Mouse (Mus musculus) heart, embryonic 10.5 days (tissue): ENCODE measurements around the gene Tnfsf9. TPM values are rescaled to one million over a fixed set of nuclear protein-coding genes. Genes with fewer than 3 reads are reported as not detected.

Source experiments
- DNase-seq: peaks from one replicate; pipeline ENCODE4 v3.0.0-alpha.2; 2017; ENCODE audit warnings: low spot score
- H3K27ac ChIP-seq: fragments of 300-500 bp; sonication (generic); 2 replicates; pipeline ENCODE4 v1.5.1; 2016; ENCODE audit warnings: mild to moderate bottlenecking
- H3K27me3 ChIP-seq: fragments of 300-500 bp; sonication (generic); 2 replicates; pipeline ENCODE4 v1.6.1; 2016; ENCODE audit warnings: mild to moderate bottlenecking; ENCODE audit not compliant: poor library complexity, insufficient read depth, severe bottlenecking
- H3K36me3 ChIP-seq: fragments of 300-500 bp; sonication (generic); 2 replicates; pipeline ENCODE4 v1.6.1; 2016; ENCODE audit warnings: mild to moderate bottlenecking, moderate library complexity
- H3K4me1 ChIP-seq: fragments of 300-500 bp; sonication (generic); 2 replicates; pipeline ENCODE4 v1.6.1; 2016; ENCODE audit warnings: mild to moderate bottlenecking
- H3K4me3 ChIP-seq: fragments of 300-500 bp; sonication (generic); 2 replicates; pipeline ENCODE4 v1.5.1; 2016; ENCODE audit warnings: mild to moderate bottlenecking, moderate library complexity
- H3K9me3 ChIP-seq: fragments of 300-500 bp; sonication (generic); 2 replicates; pipeline ENCODE4 v1.6.1; 2016; ENCODE audit warnings: mild to moderate bottlenecking, moderate library complexity
- WGBS: fragments of 180-500 bp; shearing (Covaris S2); methylation state at CpG from one replicate; pipeline ENCODE4 v1.1.7; 2016; 5-methylcytosine and 5-hydroxymethylcytosine counted together
- polyA plus RNA-seq: library from polyadenylated mRNA; unstranded; fragments of >200 nt; fragmentation: Nextera tagmentation; extraction: Ambion mirVana; gene quantifications from 2 replicates; pipeline ENCODE4 v1.2.1, GENCODE M21; 2016

The Tnfsf9 gene
- polyA plus RNA-seq, 1 experiment from 2014 or later: 7.0 TPM

DNA sequence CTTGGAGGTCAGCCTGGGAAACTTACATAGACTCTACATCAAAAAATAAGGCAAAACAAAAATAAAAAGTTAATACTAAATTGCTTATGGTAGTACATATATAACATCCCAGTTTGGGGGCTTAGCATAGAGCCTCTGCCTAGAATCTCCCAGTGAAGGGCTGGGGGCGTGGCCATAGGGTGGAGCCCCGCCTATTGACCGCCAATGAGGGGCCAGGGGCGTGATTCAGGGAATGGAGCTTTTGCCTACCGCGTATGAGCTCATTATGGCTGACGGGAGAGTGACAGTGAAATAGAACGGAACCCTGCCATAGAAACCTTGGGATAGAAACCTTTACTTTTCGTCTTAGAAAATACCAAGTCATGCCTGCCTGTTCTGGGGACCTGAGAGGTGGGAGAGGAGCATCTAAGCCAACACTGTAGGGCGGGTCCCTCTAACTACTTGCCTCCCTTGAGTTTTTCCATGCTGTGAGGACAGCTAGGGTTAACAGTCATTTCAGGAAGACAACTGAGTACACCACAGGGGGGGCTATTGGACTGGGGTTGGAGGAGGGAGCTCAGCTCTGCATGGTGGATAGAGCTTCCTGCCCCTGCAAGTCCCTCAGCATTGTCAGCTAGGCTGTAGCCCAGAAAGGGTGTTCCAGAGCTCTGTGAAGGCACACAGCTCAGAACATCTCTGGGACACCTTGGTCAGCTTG lies 5.3 kb upstream of the Tnfsf9 start:
- H3K4me3 ChIP-seq: no peak overlapping the region

DNA sequence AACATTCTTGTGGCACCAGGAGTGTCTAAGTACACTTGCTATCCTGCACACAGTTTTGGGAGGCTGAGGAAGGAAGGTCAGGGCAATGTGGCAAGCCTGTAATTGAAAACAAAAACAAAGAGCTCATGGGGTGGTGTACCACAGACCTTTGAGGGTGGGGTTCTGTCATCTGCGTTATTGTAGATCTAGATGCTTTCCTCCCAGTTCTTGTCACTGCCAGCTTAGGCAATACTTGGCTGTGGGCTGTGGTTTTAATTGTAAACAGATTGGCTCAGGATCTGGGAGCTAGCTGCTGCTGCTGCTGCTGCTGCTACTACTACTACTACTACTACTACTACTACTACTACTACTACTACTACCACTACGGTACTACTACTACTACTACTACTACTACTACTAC lies 2.8 kb upstream of the Tnfsf9 start:
- Histone ChIP-seq H3K27ac (no peak overlapping the region), H3K9me3 (no peaks in the 10 kb centered on the region), H3K27me3 (peaks cover 18% of the 10 kb centered on the region; the same call in 1 of the 2 replicates), H3K4me1 (peaks cover 23% of the 10 kb centered on the region), H3K4me3 (no peak overlapping the region), H3K36me3 (no peaks in the 10 kb centered on the region)
- no peak for DNase-seq
- 91% methylated on average over 2 of the region's 2 CpGs for WGBS

More for the DNA sequence above, 5.3 kb upstream of the Tnfsf9 start:
- DNase-seq: peak; percentile 80
- WGBS: 1% methylated on average over 10 of the region's 10 CpGs
- Histone ChIP-seq H3K27me3 (peaks cover 16% of the 10 kb centered on the region; the same call in 1 of the 2 replicates), H3K4me1 (peaks cover 18% of the 10 kb centered on the region), H3K36me3 (no peaks in the 10 kb centered on the region), H3K9me3 (no peaks in the 10 kb centered on the region), H3K27ac (no peak overlapping the region)

DNA sequence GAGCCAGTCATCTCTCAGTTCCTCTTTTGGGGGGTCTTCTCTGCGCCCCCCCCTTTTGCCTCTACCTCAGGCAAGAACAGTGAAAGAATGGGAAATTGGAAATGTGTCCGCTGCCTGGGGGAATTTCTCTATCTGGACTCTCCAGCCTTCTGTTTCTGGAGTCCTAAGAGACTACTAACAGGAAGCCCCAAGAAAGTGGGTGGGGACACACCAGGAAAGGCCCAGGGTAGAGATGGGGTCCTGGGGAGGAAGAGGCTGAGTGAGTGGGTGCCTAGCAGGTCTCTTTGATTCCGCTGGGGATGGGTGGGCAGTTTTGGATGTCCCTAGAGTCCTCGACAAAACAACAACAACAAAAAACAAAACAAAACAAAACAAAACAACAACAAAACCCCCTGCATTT lies 629 bp upstream of the Tnfsf9 start:
- Histone ChIP-seq H3K27me3 (peaks cover 19% of the 10 kb centered on the region; the same call in 1 of the 2 replicates), H3K27ac (peak overlapping the region; percentile 87), H3K4me3 (peak overlapping the region; percentile 66), H3K4me1 (peaks cover 28% of the 10 kb centered on the region), H3K9me3 (no peaks in the 10 kb centered on the region), H3K36me3 (no peaks in the 10 kb centered on the region)
- no peak for DNase-seq
- 40% methylated on average over 4 of the region's 4 CpGs for WGBS

DNA sequence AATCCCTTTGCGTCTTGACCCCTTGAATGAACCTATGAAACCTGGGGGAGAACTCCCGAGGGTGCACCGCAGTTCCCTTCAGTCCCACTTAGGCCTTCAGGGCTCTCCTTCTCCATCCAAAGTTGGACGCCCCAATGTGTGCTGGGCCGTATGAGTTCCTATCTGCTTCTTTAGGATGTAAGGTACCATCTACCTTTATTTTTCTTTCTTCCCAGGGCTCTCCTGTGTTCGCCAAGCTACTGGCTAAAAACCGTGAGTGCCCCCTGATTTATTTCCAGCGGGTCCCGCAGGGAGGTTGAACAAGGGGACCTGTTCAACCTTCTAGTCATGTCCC lies 877 bp downstream of the Tnfsf9 start:
- peak overlapping the region; percentile 87; the same call in 1 of the 2 replicates for H3K27ac ChIP-seq
- peak overlapping the region; percentile 66 for H3K4me3 ChIP-seq
- H3K36me3 ChIP-seq: no peaks in the 10 kb centered on the region
- no peaks in the 10 kb centered on the region for H3K9me3 ChIP-seq
- H3K4me1 ChIP-seq: peaks cover 25% of the 10 kb centered on the region
- DNase-seq: no peak
- whole genome bisulfite sequencing: 10% methylated on average over 9 of the region's 9 CpGs
- peaks cover 19% of the 10 kb centered on the region; the same call in 1 of the 2 replicates for H3K27me3 ChIP-seq

DNA sequence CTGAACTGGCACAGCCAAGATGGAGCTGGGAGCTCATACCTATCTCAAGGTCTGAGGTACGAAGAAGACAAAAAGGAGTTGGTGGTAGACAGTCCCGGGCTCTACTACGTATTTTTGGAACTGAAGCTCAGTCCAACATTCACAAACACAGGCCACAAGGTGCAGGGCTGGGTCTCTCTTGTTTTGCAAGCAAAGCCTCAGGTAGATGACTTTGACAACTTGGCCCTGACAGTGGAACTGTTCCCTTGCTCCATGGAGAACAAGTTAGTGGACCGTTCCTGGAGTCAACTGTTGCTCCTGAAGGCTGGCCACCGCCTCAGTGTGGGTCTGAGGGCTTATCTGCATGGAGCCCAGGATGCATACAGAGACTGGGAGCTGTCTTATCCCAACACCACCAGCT lies 1.9 kb downstream of the Tnfsf9 start:
- no peak for DNase-seq
- WGBS: 86% methylated on average over 5 of the region's 5 CpGs
- Histone ChIP-seq H3K27ac (no peak overlapping the region), H3K9me3 (no peaks in the 10 kb centered on the region), H3K27me3 (peaks cover 19% of the 10 kb centered on the region; the same call in 1 of the 2 replicates), H3K4me3 (no peak overlapping the region), H3K36me3 (no peaks in the 10 kb centered on the region), H3K4me1 (peaks cover 25% of the 10 kb centered on the region)

DNA sequence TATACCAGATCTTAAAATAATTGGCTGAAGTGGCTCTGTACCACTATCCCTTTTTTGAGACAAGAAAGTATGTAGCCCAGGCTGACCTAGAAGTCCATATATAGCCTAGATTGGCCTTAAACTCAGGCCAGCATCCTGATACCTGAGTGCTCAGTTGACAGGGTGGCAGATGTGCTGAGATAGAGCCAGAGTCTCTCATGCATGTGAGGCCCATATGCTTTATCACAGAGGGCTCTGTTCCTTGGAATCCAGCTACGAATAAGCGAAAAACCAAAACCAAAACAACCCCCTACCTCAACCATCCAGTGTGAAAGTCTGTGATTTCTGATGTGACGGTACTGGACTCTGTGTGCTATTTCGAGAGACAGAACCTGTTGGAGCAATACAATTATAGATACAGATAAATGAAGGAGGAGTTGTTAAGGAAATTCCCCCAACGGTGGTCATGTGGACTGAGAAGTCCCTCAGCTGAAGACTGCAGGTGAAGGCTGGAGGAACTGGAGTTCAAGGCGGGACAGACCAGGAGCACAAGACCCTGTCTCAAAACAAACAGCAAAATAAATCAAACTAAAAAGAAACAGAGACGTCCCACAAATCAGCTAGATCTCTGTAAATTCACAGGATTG lies 3.0 kb downstream of the Tnfsf9 start:
- no peak for DNase-seq
- Histone ChIP-seq H3K9me3 (no peaks in the 10 kb centered on the region), H3K27me3 (peaks cover 19% of the 10 kb centered on the region; the same call in 1 of the 2 replicates), H3K36me3 (no peaks in the 10 kb centered on the region), H3K4me3 (no peak overlapping the region), H3K27ac (no peak overlapping the region), H3K4me1 (peaks cover 25% of the 10 kb centered on the region)
- 71% methylated on average over 7 of the region's 7 CpGs for WGBS

DNA sequence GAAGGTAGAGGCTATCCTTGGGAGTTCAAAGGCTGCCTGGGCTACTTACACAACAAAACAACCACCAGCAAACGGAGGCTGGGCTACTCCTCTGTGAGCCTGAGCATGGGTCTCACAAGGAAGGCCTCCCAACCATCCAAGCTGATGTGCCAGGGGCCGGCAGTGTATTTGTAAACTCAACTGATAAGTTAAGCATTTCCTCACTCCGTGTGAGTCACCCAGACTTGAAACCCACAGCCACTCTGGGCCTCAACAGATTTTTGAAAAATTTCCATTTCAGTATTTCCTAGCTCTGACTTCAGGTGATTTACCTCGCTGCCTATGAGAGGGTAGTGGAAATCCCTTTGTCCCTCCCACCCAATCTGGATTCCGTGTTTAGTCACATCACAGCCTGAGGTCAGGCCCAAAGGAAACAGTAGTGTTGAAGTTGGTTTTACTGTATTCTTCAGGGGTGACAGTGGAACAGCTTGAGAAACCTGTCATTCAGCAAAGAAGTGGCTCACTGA lies 3.6 kb downstream of the Tnfsf9 start:
- H3K4me1 ChIP-seq: peaks cover 25% of the 10 kb centered on the region
- WGBS: 33% methylated on average over 5 of the region's 5 CpGs
- no peak overlapping the region for H3K4me3 ChIP-seq

DNA sequence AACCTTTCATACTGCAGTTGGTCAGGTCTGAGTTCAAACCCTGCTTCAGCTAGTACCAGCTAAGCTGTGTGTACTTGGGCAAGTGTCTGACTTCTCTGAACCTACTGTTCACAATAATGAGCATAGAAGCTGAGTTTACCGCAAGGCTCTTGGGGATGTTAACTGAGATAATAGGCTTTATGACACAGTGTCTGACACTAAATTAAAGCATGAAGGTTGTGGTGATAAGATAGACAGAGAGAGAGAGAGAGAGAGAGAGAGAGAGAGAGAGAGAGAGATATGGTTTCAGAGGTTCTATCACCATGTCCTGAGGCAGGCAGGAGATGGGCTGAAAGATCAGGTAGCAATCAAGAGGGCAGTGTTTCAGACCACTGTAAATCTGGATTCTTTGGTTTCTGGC lies 4.9 kb downstream of the Tnfsf9 start:
- WGBS: 78% methylated on average over 1 of the region's 1 CpGs
- DNase-seq: no peak

More for the DNA sequence above, 3.6 kb downstream of the Tnfsf9 start:
- no peak for DNase-seq
- H3K27me3 ChIP-seq: peaks cover 14% of the 10 kb centered on the region; the same call in 1 of the 2 replicates
- H3K27ac ChIP-seq: no peak overlapping the region
- H3K9me3 ChIP-seq: no peaks in the 10 kb centered on the region
- no peaks in the 10 kb centered on the region for H3K36me3 ChIP-seq

DNA sequence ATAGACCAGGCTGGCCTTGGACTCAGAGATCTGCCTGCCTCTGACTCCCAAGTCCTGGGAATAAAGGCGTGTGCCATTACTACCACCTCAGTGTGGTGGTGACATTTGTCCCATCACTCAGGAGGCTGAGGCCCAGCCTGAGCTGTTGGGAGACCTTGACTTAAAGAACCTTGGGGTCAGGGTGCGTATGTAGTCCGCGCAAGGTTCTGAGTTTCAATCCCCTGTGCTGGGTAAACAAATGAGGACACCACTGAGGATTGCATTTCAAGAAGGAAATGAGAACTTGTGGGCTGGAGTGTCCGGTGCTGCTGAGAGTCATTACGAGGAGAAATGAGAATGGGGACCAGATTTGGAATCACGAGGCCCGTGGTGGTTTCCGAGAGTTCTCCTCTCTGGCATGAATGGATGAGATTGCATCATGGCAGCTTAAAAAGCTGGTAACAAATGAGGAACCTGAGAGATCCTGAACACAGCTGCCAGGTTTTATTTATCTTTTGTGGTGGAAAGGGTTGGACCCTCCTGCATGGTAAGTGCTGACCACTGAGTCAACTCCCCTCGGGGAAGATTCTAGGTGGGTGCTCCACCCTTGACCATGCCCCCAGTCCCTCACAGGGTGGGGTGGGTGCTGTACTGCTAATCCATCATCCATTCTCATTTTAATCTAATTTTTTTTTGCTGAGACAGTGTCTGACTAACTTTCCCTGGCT lies 7.8 kb downstream of the Tnfsf9 start:
- H3K27me3 ChIP-seq: no peaks in the 10 kb centered on the region
- 0 out of 2 replicates have a peak, but pooled peaks cover 5% of the 10 kb centered on the region for H3K4me1 ChIP-seq
- no peak overlapping the region for H3K4me3 ChIP-seq
- WGBS: 81% methylated on average over 10 of the region's 10 CpGs
- no peaks in the 10 kb centered on the region for H3K36me3 ChIP-seq
- no peak overlapping the region for H3K27ac ChIP-seq
- DNase-seq: no peak
- no peaks in the 10 kb centered on the region for H3K9me3 ChIP-seq

More for the DNA sequence above, 4.9 kb downstream of the Tnfsf9 start:
- Histone ChIP-seq H3K27ac (no peak overlapping the region), H3K4me3 (no peak overlapping the region), H3K4me1 (peaks cover 19% of the 10 kb centered on the region), H3K27me3 (peaks cover 13% of the 10 kb centered on the region; the same call in 1 of the 2 replicates), H3K9me3 (no peaks in the 10 kb centered on the region), H3K36me3 (no peaks in the 10 kb centered on the region)

DNA sequence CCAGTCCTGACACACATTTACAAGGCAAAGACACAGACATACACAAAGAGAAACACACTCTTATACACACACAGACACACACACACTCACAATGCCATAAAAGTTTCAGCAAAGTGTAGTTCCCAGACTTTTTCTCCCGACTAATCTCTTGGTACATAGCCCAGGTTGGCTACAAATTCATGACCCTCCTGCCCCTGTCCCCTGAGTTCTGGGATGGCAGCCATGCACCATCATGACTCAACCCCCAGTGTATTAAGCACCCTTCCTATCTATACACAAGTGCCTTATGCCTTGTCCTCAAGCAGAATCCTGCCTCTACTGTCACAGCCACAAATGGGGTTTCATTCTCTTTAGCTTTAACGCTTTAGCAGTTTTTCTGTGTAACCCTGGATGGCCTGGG lies 11.7 kb downstream of the Tnfsf9 start:
- DNase-seq: no peak
- no peaks in the 10 kb centered on the region for H3K36me3 ChIP-seq
- H3K9me3 ChIP-seq: no peaks in the 10 kb centered on the region
- H3K27ac ChIP-seq: no peak overlapping the region
- H3K4me1 ChIP-seq: peaks cover 12% of the 10 kb centered on the region
- H3K27me3 ChIP-seq: no peaks in the 10 kb centered on the region
- WGBS: 67% methylated on average over 2 of the region's 2 CpGs
- H3K4me3 ChIP-seq: no peak overlapping the region

DNA sequence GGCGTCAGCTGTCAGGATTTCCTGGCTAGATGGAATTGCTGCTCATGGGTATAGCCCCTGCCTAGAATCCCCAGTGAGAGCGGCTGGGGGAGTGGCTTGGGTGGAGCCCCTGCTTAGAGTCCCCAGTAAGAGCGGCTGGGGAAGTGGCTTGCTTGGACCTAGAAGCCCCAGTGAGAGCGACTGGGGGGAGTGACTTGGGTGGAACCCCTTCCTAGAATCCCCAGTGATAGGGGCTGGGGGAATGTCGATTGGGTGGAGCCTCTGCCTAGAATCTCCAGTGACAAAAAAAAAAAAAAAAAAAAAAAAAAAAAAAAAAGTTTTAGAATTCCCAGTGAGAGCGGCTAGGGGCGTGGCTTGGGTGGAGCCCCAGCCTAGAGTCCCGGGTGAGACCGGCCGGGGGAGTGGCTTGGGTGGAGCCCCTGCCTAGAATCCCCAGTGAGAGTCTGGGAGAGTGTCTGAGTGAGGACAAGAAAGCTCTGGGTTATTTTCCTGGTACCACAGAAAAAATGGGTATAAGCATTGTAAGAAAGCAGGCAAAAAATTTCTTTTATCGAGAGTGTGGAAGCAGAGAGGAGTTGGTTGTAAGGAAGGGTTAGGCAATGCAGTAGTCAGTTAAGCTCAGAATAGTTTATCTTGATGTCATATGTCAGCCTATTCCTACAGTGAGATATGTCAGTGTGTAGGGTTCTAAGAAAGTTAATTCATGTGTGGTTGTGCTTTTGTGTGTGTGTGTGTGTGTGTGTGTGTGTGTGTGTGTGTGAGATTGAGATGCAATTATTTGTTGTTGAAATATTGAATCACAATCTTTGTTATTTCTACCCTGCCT lies 13.6 kb downstream of the Tnfsf9 start:
- no peak overlapping the region for H3K27ac ChIP-seq
- H3K36me3 ChIP-seq: no peaks in the 10 kb centered on the region
- H3K27me3 ChIP-seq: no peaks in the 10 kb centered on the region
- peaks cover 12% of the 10 kb centered on the region for H3K4me1 ChIP-seq
- H3K9me3 ChIP-seq: no peaks in the 10 kb centered on the region
- no peak for DNase-seq
- under 1% methylated on average over 11 of the region's 11 CpGs for WGBS
- 0 out of 2 replicates have a peak overlapping the region, but pooled peaks have one; percentile 31 for H3K4me3 ChIP-seq

DNA sequence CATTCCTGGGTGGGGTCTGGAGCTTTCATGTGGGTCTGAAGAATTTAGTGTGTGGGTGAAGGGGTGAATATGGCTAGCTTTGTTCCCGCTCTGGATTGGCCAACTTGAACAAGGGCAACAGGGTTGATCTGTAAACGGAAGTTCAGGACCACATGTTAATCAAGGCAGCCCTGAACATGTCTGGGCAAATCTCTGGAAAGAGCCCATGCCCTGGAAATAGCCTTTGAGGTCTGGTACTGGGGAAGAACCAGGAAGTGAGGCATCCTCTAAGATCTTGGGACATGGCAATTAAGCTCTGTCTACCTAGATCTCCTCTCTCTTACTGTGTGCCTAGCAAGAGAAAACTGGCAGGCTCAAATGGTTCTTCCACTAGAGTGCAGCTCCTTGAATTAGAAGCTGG lies 16.7 kb downstream of the Tnfsf9 start:
- no peaks in the 10 kb centered on the region for H3K36me3 ChIP-seq
- no peaks in the 10 kb centered on the region for H3K27me3 ChIP-seq
- DNase-seq: no peak
- H3K9me3 ChIP-seq: no peaks in the 10 kb centered on the region
- H3K4me3 ChIP-seq: no peak overlapping the region
- peaks cover 12% of the 10 kb centered on the region for H3K4me1 ChIP-seq
- no peak overlapping the region for H3K27ac ChIP-seq
- WGBS: 79% methylated on average over 2 of the region's 2 CpGs
